27 mouse cellular contexts compared by ENCODE assay signal in genomic region chr5:73295016-73295415, GRCm38 (mm10). TPM values are rescaled to one million over a fixed set of nuclear protein-coding genes. Genes with fewer than 3 reads are reported as not detected.
DNase-seq lines count a peak whose midpoint lies in the region; ATAC-seq lines count a peak whose summit lies in the region.
"Had no signal": no experiment of that assay in that cellular context is flagged by ENCODE, and none has a peak within 500 bp of the region (broad histone marks: within the 10 kb centered on the region; RNA-seq: fewer than 3 reads in every experiment).

No protein-coding gene starts in this region.

- H3K9me3 ChIP-seq in heart, embryonic 10.5 days = no peaks in the 10 kb centered on the region
- H3K9me3 ChIP-seq in liver, embryonic 13.5 days (replicated peaks) = no peaks in the 10 kb centered on the region
- H3K9me3 ChIP-seq in midbrain, embryonic 11.5 days (ENCODE audit: control insufficient read depth, low read length) = no peaks in the 10 kb centered on the region
- no peaks in the 10 kb centered on the region for H3K9me3 ChIP-seq in midbrain, embryonic 16.5 days (replicated peaks; ENCODE audit: control insufficient read depth, low read length, poor library complexity, severe bottlenecking)
- H3K9me3 ChIP-seq: embryonic facial prominence, embryonic 10.5 days; embryonic facial prominence, embryonic 13.5 days; hindbrain, embryonic 10.5 days; hindbrain, embryonic 13.5 days had no signal

- 96% methylated on average over 7 of the region's 7 CpGs for WGBS in heart, embryonic 10.5 days
- 91% methylated on average over 7 of the region's 7 CpGs for WGBS in liver, embryonic 13.5 days (ENCODE audit: insufficient replicate concordance)
- 96% methylated on average over 7 of the region's 7 CpGs for WGBS in midbrain, embryonic 11.5 days
- WGBS in midbrain, embryonic 16.5 days = 93% methylated on average over 7 of the region's 7 CpGs

- H3K9ac ChIP-seq in liver, embryonic 13.5 days = no peak overlapping the region
- H3K9ac ChIP-seq in midbrain, embryonic 11.5 days (ENCODE audit: low read length) = no peak overlapping the region
- no peak overlapping the region for H3K9ac ChIP-seq in midbrain, embryonic 16.5 days (ENCODE audit: low read depth, low read length)
- H3K9ac ChIP-seq: embryonic facial prominence, embryonic 13.5 days; forebrain, postnatal 0 days; hindbrain, embryonic 13.5 days had no signal

- no peak overlapping the region for H3K27ac ChIP-seq in heart, embryonic 10.5 days
- peak overlapping the region; percentile 3; the same call in 1 of the 2 replicates for H3K27ac ChIP-seq in liver, embryonic 13.5 days
- H3K27ac ChIP-seq in midbrain, embryonic 11.5 days (ENCODE audit: low read depth, low read length) = no peak overlapping the region
- H3K27ac ChIP-seq in midbrain, embryonic 16.5 days (ENCODE audit: low read length) = no peak overlapping the region
- H3K27ac ChIP-seq: embryonic facial prominence, embryonic 10.5 days; embryonic facial prominence, embryonic 13.5 days; hindbrain, embryonic 10.5 days; hindbrain, embryonic 13.5 days had no signal

- H3K36me3 ChIP-seq in heart, embryonic 10.5 days = peaks cover 48% of the 10 kb centered on the region
- peaks cover 35% of the 10 kb centered on the region for H3K36me3 ChIP-seq in liver, embryonic 13.5 days
- H3K36me3 ChIP-seq in midbrain, embryonic 11.5 days (ENCODE audit: control insufficient read depth, insufficient read depth, low read length) = no peaks in the 10 kb centered on the region
- peaks cover 12% of the 10 kb centered on the region; the same call in 1 of the 2 replicates for H3K36me3 ChIP-seq in midbrain, embryonic 16.5 days (ENCODE audit: control insufficient read depth, insufficient read depth, low read length)

- no peak for ATAC-seq in liver, embryonic 13.5 days (ENCODE audit: low read depth)
- no peak for ATAC-seq in midbrain, embryonic 11.5 days (ENCODE audit: low FRiP score)
- ATAC-seq in midbrain, embryonic 16.5 days = no peak
- ATAC-seq: CD4-positive, CD25-positive, alpha-beta regulatory T cell, adult 4 months; forebrain, embryonic 14.5 days; forebrain, postnatal 0 days; hindbrain, embryonic 16.5 days had no signal

- H3K4me3 ChIP-seq in heart, embryonic 10.5 days = no peak overlapping the region
- H3K4me3 ChIP-seq in liver, embryonic 13.5 days (replicated peaks) = 0 out of 2 replicates have a peak overlapping the region, but pooled peaks have one; percentile 17
- H3K4me3 ChIP-seq in midbrain, embryonic 11.5 days (ENCODE audit: low read depth, low read length) = no peak overlapping the region
- H3K4me3 ChIP-seq in midbrain, embryonic 16.5 days (ENCODE audit: low read depth, low read length) = no peak overlapping the region
- H3K4me3 ChIP-seq: embryonic facial prominence, embryonic 10.5 days; embryonic facial prominence, embryonic 13.5 days; hindbrain, embryonic 10.5 days; hindbrain, embryonic 13.5 days had no signal

- H3K4me1 ChIP-seq in heart, embryonic 10.5 days = peaks cover 11% of the 10 kb centered on the region; the same call in 1 of the 2 replicates
- peaks cover 38% of the 10 kb centered on the region for H3K4me1 ChIP-seq in liver, embryonic 13.5 days (replicated peaks)
- H3K4me1 ChIP-seq in midbrain, embryonic 11.5 days (ENCODE audit: control insufficient read depth, insufficient read depth, low read length) = peaks cover 5% of the 10 kb centered on the region
- H3K4me1 ChIP-seq in midbrain, embryonic 16.5 days (ENCODE audit: control insufficient read depth, insufficient read depth, low read length) = peaks cover 24% of the 10 kb centered on the region

- no peaks in the 10 kb centered on the region for H3K27me3 ChIP-seq in heart, embryonic 10.5 days (ENCODE audit: insufficient read depth, poor library complexity, severe bottlenecking)
- no peaks in the 10 kb centered on the region for H3K27me3 ChIP-seq in liver, embryonic 13.5 days
- no peaks in the 10 kb centered on the region for H3K27me3 ChIP-seq in midbrain, embryonic 11.5 days (ENCODE audit: control insufficient read depth, insufficient read depth, low read length)
- H3K27me3 ChIP-seq in midbrain, embryonic 16.5 days (ENCODE audit: control insufficient read depth, insufficient read depth, low read depth, low read length) = no peaks in the 10 kb centered on the region
- H3K27me3 ChIP-seq: embryonic facial prominence, embryonic 13.5 days; hindbrain, embryonic 13.5 days had no signal

- peak overlapping the region; percentile 34; the same call in 1 of the 2 replicates for H3K4me2 ChIP-seq in liver, embryonic 13.5 days
- H3K4me2 ChIP-seq in midbrain, embryonic 11.5 days = no peak overlapping the region
- no peak overlapping the region for H3K4me2 ChIP-seq in midbrain, embryonic 16.5 days (ENCODE audit: low read length)
- H3K4me2 ChIP-seq: embryonic facial prominence, embryonic 13.5 days; heart, embryonic 11.5 days; hindbrain, embryonic 13.5 days had no signal

- peak; percentile 64 for DNase-seq in heart, embryonic 10.5 days (ENCODE audit: low spot score)
- no peak for DNase-seq in heart, adult 9 months (ENCODE audit: low spot score in 2 of 2)
- no peak for DNase-seq in liver, embryonic 13.5 days
- DNase-seq in liver = no peak
- DNase-seq in midbrain, embryonic 11.5 days (ENCODE audit: low spot score, missing footprints) = peak; percentile 23
- no peak for DNase-seq in cerebellum, adult 11 months
- DNase-seq: adrenal gland, adult 2 months; adrenal gland, postnatal 14 days; cerebellum, adult 11-12 months; cerebellum, adult 8-10 months; cerebellum, postnatal 10 days; cerebellum, postnatal 36 days; embryo, embryonic 11 days; forebrain, postnatal 0 days; gastrocnemius, adult 2 months; gastrocnemius, postnatal 14 days; heart, adult 18-20 months; heart, postnatal 36 days had no signal

RNA-seq across cellular contexts. Expression of gene Ociad1, which starts 2.4 kb away (rescaled TPM):
- polyA plus RNA-seq in heart, embryonic 10.5 days (2016; fragmentation: Nextera tagmentation; extraction: Ambion mirVana) = 169 and 198 TPM in 2 replicates
- 144 and 158 TPM in 2 replicates for polyA plus RNA-seq in liver, embryonic 13.5 days (2015; fragmentation: Nextera tagmentation; extraction: Ambion mirVana)
- polyA plus RNA-seq in midbrain, embryonic 11.5 days (2014; fragmentation: Nextera tagmentation; extraction: Ambion mirVana) = 159 and 168 TPM in 2 replicates
- 361 and 374 TPM in 2 replicates for polyA plus RNA-seq in midbrain, embryonic 16.5 days (2015; fragmentation: Nextera tagmentation; extraction: Ambion mirVana)

RNA-seq across cellular contexts. Expression of gene Fryl, which starts 38.6 kb away (rescaled TPM):
- polyA plus RNA-seq in heart, embryonic 10.5 days (2016; fragmentation: Nextera tagmentation; extraction: Ambion mirVana) = 27.7 and 32.6 TPM in 2 replicates
- 44.2 and 44.5 TPM in 2 replicates for polyA plus RNA-seq in liver, embryonic 13.5 days (2015; fragmentation: Nextera tagmentation; extraction: Ambion mirVana)
- 39.0 and 42.5 TPM in 2 replicates for polyA plus RNA-seq in midbrain, embryonic 11.5 days (2014; fragmentation: Nextera tagmentation; extraction: Ambion mirVana)
- 40.0 and 47.5 TPM in 2 replicates for polyA plus RNA-seq in midbrain, embryonic 16.5 days (2015; fragmentation: Nextera tagmentation; extraction: Ambion mirVana)

RNA-seq across cellular contexts. Expression of gene Ociad2, which starts 45.8 kb away (rescaled TPM):
- polyA plus RNA-seq in heart, embryonic 10.5 days (2016; fragmentation: Nextera tagmentation; extraction: Ambion mirVana) = 21.0 and 23.1 TPM in 2 replicates
- 5.3 and 6.0 TPM in 2 replicates for polyA plus RNA-seq in liver, embryonic 13.5 days (2015; fragmentation: Nextera tagmentation; extraction: Ambion mirVana)
- polyA plus RNA-seq in midbrain, embryonic 11.5 days (2014; fragmentation: Nextera tagmentation; extraction: Ambion mirVana) = 13.5 and 15.5 TPM in 2 replicates
- 28.3 and 34.5 TPM in 2 replicates for polyA plus RNA-seq in midbrain, embryonic 16.5 days (2015; fragmentation: Nextera tagmentation; extraction: Ambion mirVana)

Comparison
In these comparisons a context has a peak if more than half of its experiments do, and no peak if none do; other contexts are left out.
1. DNase-seq: peak in heart, embryonic 10.5 days (single experiment) and midbrain, embryonic 11.5 days (single experiment); none in heart, adult 9 months (0 of 2), liver, embryonic 13.5 days (single experiment), liver (single experiment) and cerebellum, adult 11 months (single experiment).